Mouse (Mus musculus): ENCODE measurements around the gene Mup13.
"Not testable (repeated sequence)": the region's sequence is repeated elsewhere in the genome, so short reads cannot be mapped to it uniquely, and the experiment has no call there.

Gene Mup13

GRCm38 (mm10) chr4:61228186-61228585 lies at the start of gene Mup13:
Gene Mup13, minus strand, starts transcription at chr4:61228286.
- DNase-seq, result not testable (repeated sequence)
